Mouse (Mus musculus): ENCODE measurements around the gene Col4a3bp. TPM values are rescaled to one million over a fixed set of nuclear protein-coding genes. Genes with fewer than 3 reads are reported as not detected.
A peak's percentile ranks its signal among the peaks of the same experiment; 100 is the strongest.

Col4a3bp gene
- polyA plus RNA-seq, 1 experiment from 2014 or later: 40.1 TPM

GRCm38 (mm10) chr13:96673817-96674216, 131.4 kb downstream of the Col4a3bp start:
- peaks cover 16% of the 10 kb centered on the region for H3K79me2 ChIP-seq (ENCODE audit: inconsistent target)
- H3K4me3 ChIP-seq (ENCODE audit: inconsistent target): no peak overlapping the region
- no peaks in the 10 kb centered on the region for H3K36me3 ChIP-seq (ENCODE audit: inconsistent target)
- 93% methylated on average over 7 of the region's 7 CpGs for WGBS (ENCODE audit: missing documents)
- H3K27ac ChIP-seq: no peak overlapping the region

GRCm38 (mm10) chr13:96675756-96676155, 133.3 kb downstream of the Col4a3bp start:
- 95% methylated on average over 6 of the region's 6 CpGs for WGBS (ENCODE audit: missing documents)
- H3K27ac ChIP-seq: no peak overlapping the region
- H3K79me2 ChIP-seq (ENCODE audit: inconsistent target): no peaks in the 10 kb centered on the region
- H3K36me3 ChIP-seq (ENCODE audit: inconsistent target): no peaks in the 10 kb centered on the region
- H3K4me3 ChIP-seq (ENCODE audit: inconsistent target): no peak overlapping the region

DNA sequence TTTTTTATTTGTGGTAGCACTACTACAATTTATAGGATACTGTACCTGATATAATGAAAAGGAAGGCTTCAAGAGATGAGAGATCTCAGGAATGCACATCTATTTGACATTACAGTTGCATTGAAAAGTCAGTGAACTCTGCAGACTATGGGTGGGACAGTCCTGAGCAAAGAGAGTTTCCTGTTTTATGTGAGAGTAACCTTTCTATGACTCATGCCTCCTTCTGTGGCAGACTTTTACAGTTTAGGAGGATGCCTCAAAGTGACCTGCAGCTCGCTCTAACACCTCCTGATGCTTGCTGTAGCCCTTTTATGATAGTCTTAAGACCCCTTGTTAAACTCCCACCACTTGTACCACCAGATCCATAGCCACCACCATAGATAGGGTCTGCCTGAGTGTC, 134.7 kb downstream of the Col4a3bp start:
- Histone ChIP-seq H3K27ac (no peak overlapping the region), H3K4me3 (ENCODE audit: inconsistent target) (no peak overlapping the region), H3K79me2 (ENCODE audit: inconsistent target) (no peaks in the 10 kb centered on the region), H3K36me3 (ENCODE audit: inconsistent target) (no peaks in the 10 kb centered on the region)
- WGBS (ENCODE audit: missing documents): 80% methylated on average over 1 of the region's 1 CpGs

- no peaks in the 10 kb centered on the region for H3K79me2 ChIP-seq (ENCODE audit: inconsistent target)
- no peak overlapping the region for H3K27ac ChIP-seq
- no peaks in the 10 kb centered on the region for H3K36me3 ChIP-seq (ENCODE audit: inconsistent target)
- no peak overlapping the region for H3K4me3 ChIP-seq (ENCODE audit: inconsistent target)
- WGBS (ENCODE audit: missing documents): 95% methylated on average over 6 of the region's 6 CpGs
These were observed 136.2 kb downstream of the Col4a3bp start for GRCm38 (mm10) chr13:96678616-96679015.

GRCm38 (mm10) chr13:96680163-96681087, 138.0 kb downstream of the Col4a3bp start:
- Histone ChIP-seq H3K27ac (peak overlapping the region; percentile 52), H3K36me3 (ENCODE audit: inconsistent target) (no peaks in the 10 kb centered on the region), H3K79me2 (ENCODE audit: inconsistent target) (no peaks in the 10 kb centered on the region), H3K4me3 (ENCODE audit: inconsistent target) (no peak overlapping the region)
- 77% methylated on average over 9 of the region's 9 CpGs for WGBS (ENCODE audit: missing documents)

- H3K79me2 ChIP-seq (ENCODE audit: inconsistent target): no peaks in the 10 kb centered on the region
- no peaks in the 10 kb centered on the region for H3K36me3 ChIP-seq (ENCODE audit: inconsistent target)
- peak overlapping the region; percentile 52 for H3K27ac ChIP-seq
- H3K4me3 ChIP-seq (ENCODE audit: inconsistent target): no peak overlapping the region
These were observed 138.7 kb downstream of the Col4a3bp start for GRCm38 (mm10) chr13:96681088-96681620.

GRCm38 (mm10) chr13:96684779-96685178, 142.4 kb downstream of the Col4a3bp start:
- H3K79me2 ChIP-seq (ENCODE audit: inconsistent target): no peaks in the 10 kb centered on the region
- no peaks in the 10 kb centered on the region for H3K36me3 ChIP-seq (ENCODE audit: inconsistent target)
- 94% methylated on average over 5 of the region's 5 CpGs for WGBS (ENCODE audit: missing documents)

DNA sequence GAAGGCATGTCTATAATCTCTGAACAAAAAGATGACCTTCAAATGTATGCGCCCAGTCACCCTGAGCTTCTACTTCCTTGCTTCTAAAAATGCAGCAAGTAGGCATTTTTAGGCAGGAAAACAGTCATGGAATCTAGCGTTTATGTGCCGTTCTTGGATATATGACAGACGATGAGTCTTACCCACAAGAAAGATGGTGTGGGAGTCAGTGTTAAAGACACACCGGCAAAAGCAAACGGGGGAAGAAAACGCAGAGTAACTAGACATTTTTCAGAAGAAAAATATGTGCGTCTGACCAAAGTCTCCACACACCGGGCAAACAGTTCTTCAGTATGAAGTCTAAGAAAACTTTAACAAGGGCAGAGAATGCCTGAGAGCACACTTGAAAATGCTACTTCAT, 144.8 kb downstream of the Col4a3bp start:
- no peaks in the 10 kb centered on the region for H3K36me3 ChIP-seq (ENCODE audit: inconsistent target)
- no peak overlapping the region for H3K27ac ChIP-seq
- no peak overlapping the region for H3K4me3 ChIP-seq (ENCODE audit: inconsistent target)
- H3K79me2 ChIP-seq (ENCODE audit: inconsistent target): no peaks in the 10 kb centered on the region
- 92% methylated on average over 9 of the region's 9 CpGs for WGBS (ENCODE audit: missing documents)

More at GRCm38 (mm10) chr13:96684779-96685178, 142.4 kb downstream of the Col4a3bp start:
- no peak overlapping the region for H3K4me3 ChIP-seq (ENCODE audit: inconsistent target)
- no peak overlapping the region for H3K27ac ChIP-seq

Other genes starting within 250 kb of the Col4a3bp start
- gene Poc5, start 154.3 kb upstream of the Col4a3bp start, polyA plus RNA-seq (2018): 4.6 to 6.2 TPM (median 4.9 TPM) in 3 replicates
- gene Ankdd1b, start 71.4 kb upstream of the Col4a3bp start, polyA plus RNA-seq (2018): not detected in 3 replicates
- not detected in 3 replicates for gene Gm17622, start 51.9 kb upstream of the Col4a3bp start, polyA plus RNA-seq (2018)
- gene Polk, start within 50 bp of the Col4a3bp start, polyA plus RNA-seq (2018): 7.4 to 8.2 TPM (median 7.9 TPM) in 3 replicates
- 19.1 to 81.1 TPM (median 66.1 TPM) in 3 replicates for gene Hmgcr, start 128.3 kb downstream of the Col4a3bp start, polyA plus RNA-seq (2018)
- not detected in 3 replicates for gene Ankrd31, start 205.7 kb downstream of the Col4a3bp start, polyA plus RNA-seq (2018)